Mouse (Mus musculus) activated CD4-positive, CD25-positive, alpha-beta regulatory T cell, adult 4 months (primary cell): Measurements from ENCODE around the gene Zbtb43. TPM values are rescaled to one million over a fixed set of nuclear protein-coding genes. Genes with fewer than 3 reads are reported as not detected.

ENCODE experiments used
- ATAC-seq: one replicate; pipeline ENCODE4 v1.8.0; 2017
- polyA plus RNA-seq, 2 experiments: library from polyadenylated mRNA; unstranded; fragments of 100-300 nt; shearing (Covaris generic); gene quantifications; one replicate each; pipeline ENCODE4 v1.2.1; 2017

Gene Zbtb43
- polyA plus RNA-seq: 10 to 100 TPM; 16.4 TPM

GRCm38 (mm10) chr2:33468466-33469097 is at the start of gene Zbtb43:
Zbtb43 (minus strand) TSS chr2:33468559.
- ATAC-seq: peak; percentile 92

- ATAC-seq: no peak
These were observed 47.5 kb upstream of the Zbtb43 start for GRCm38 (mm10) chr2:33515856-33516255.

- no peak for ATAC-seq
These were observed 47.1 kb upstream of the Zbtb43 start for GRCm38 (mm10) chr2:33515431-33515830.

GRCm38 (mm10) chr2:33510791-33511190 is 42.4 kb upstream of the Zbtb43 start:
- no peak for ATAC-seq

GRCm38 (mm10) chr2:33502602-33503001 is 34.2 kb upstream of the Zbtb43 start:
- ATAC-seq: no peak

GRCm38 (mm10) chr2:33498280-33498679 is 29.9 kb upstream of the Zbtb43 start:
- ATAC-seq: no peak

- ATAC-seq: no peak
These were observed 27.3 kb upstream of the Zbtb43 start for GRCm38 (mm10) chr2:33495654-33496053.

- ATAC-seq: peak; percentile 52
These were observed 23.7 kb upstream of the Zbtb43 start for GRCm38 (mm10) chr2:33492041-33492440.

- no peak for ATAC-seq
These were observed 21.2 kb upstream of the Zbtb43 start for GRCm38 (mm10) chr2:33489565-33489964.

- ATAC-seq: no peak
These were observed 19.0 kb upstream of the Zbtb43 start for GRCm38 (mm10) chr2:33487332-33487731.

- no peak for ATAC-seq
These were observed 18.5 kb upstream of the Zbtb43 start for GRCm38 (mm10) chr2:33486866-33487265.

- ATAC-seq: no peak
These were observed 9.8 kb upstream of the Zbtb43 start for GRCm38 (mm10) chr2:33477961-33478755.

GRCm38 (mm10) chr2:33475961-33476360 is 7.6 kb upstream of the Zbtb43 start:
- no peak for ATAC-seq

- ATAC-seq: peak; percentile 7
These were observed 553 bp downstream of the Zbtb43 start for GRCm38 (mm10) chr2:33467546-33468465.

- no peak for ATAC-seq
These were observed 2.4 kb downstream of the Zbtb43 start for GRCm38 (mm10) chr2:33465966-33466365.

GRCm38 (mm10) chr2:33465215-33465614 is 3.1 kb downstream of the Zbtb43 start:
- ATAC-seq: no peak

- ATAC-seq: no peak
These were observed 6.3 kb downstream of the Zbtb43 start for GRCm38 (mm10) chr2:33462066-33462465.

- no peak for ATAC-seq
These were observed 7.3 kb downstream of the Zbtb43 start for GRCm38 (mm10) chr2:33461066-33461465.

GRCm38 (mm10) chr2:33459660-33460059 is 8.7 kb downstream of the Zbtb43 start:
- no peak for ATAC-seq

- no peak for ATAC-seq
These were observed 11.7 kb downstream of the Zbtb43 start for GRCm38 (mm10) chr2:33456696-33457095.

- no peak for ATAC-seq
These were observed 12.1 kb downstream of the Zbtb43 start for GRCm38 (mm10) chr2:33456242-33456641.

- ATAC-seq: no peak
These were observed 13.0 kb downstream of the Zbtb43 start for GRCm38 (mm10) chr2:33455350-33455749.

GRCm38 (mm10) chr2:33454816-33455215 is 13.5 kb downstream of the Zbtb43 start:
- ATAC-seq: no peak
